Mouse (Mus musculus) liver, embryonic 15.5 days (tissue): ENCODE results near the gene Ppib. TPM values are rescaled to one million over a fixed set of nuclear protein-coding genes. Genes with fewer than 3 reads are reported as not detected.
A peak's percentile ranks its signal among the peaks of the same experiment; 100 is the strongest.

ENCODE experiments used
- ATAC-seq: fragments of 200-750 bp; cut with Nextera tagmentation; 2 replicates; pipeline ENCODE4 v1.8.0; 2017; ENCODE audit warnings: moderate number of reproducible peaks, mild to moderate bottlenecking, moderate library complexity; ENCODE audit not compliant: insufficient read depth
- H3K27ac ChIP-seq: fragments of 300-500 bp; sonication (generic); replicated peaks from 2 replicates; pipeline ENCODE4 v1.5.1; 2015; ENCODE audit warnings: mild to moderate bottlenecking, inconsistent platforms
- H3K27me3 ChIP-seq: fragments of 300-500 bp; sonication (generic); 2 replicates; pipeline ENCODE4 v1.6.1; 2015; ENCODE audit warnings: mild to moderate bottlenecking, inconsistent platforms
- H3K36me3 ChIP-seq: fragments of 300-500 bp; sonication (generic); replicated peaks from 2 replicates; pipeline ENCODE4 v1.6.1; 2015; ENCODE audit warnings: moderate library complexity, mild to moderate bottlenecking, inconsistent platforms
- H3K4me1 ChIP-seq: fragments of 300-500 bp; sonication (generic); replicated peaks from 2 replicates; pipeline ENCODE4 v1.6.1; 2015; ENCODE audit warnings: inconsistent platforms
- H3K4me2 ChIP-seq: fragments of 300-500 bp; sonication (generic); 2 replicates; pipeline ENCODE4 v1.6.1; 2015; ENCODE audit warnings: moderate library complexity, mild to moderate bottlenecking, inconsistent platforms
- H3K4me3 ChIP-seq: fragments of 300-500 bp; sonication (generic); replicated peaks from 2 replicates; pipeline ENCODE4 v1.5.1; 2015; ENCODE audit warnings: mild to moderate bottlenecking, inconsistent platforms
- H3K9ac ChIP-seq: fragments of 300-500 bp; sonication (generic); 2 replicates; pipeline ENCODE4 v1.6.1; 2015; ENCODE audit warnings: moderate library complexity, mild to moderate bottlenecking, inconsistent platforms
- H3K9me3 ChIP-seq: fragments of 300-500 bp; sonication (generic); replicated peaks from 2 replicates; pipeline ENCODE4 v1.6.1; 2016; ENCODE audit warnings: inconsistent platforms
- WGBS: fragments of 180-500 bp; shearing (Covaris S2); methylation state at CpG from one replicate; pipeline ENCODE4 v1.1.7; 2015; ENCODE audit warnings: mixed read lengths; ENCODE audit not compliant: insufficient replicate concordance; 5-methylcytosine and 5-hydroxymethylcytosine counted together
- polyA plus RNA-seq: library from polyadenylated mRNA; unstranded; fragments of >200 nt; fragmentation: Nextera tagmentation; extraction: Ambion mirVana; gene quantifications from 2 replicates; pipeline ENCODE4 v1.2.1, GENCODE M21; 2015

Gene Ppib
- 384 and 391 TPM in 2 replicates for polyA plus RNA-seq

- no peaks in the 10 kb centered on the region for H3K9me3 ChIP-seq
- peak; percentile 96 for ATAC-seq
- H3K4me1 ChIP-seq: peaks cover 36% of the 10 kb centered on the region
- no peaks in the 10 kb centered on the region for H3K27me3 ChIP-seq
- peak within 1 kb of the TSS; percentile 93 for H3K4me3 ChIP-seq
- 2% methylated on average over 51 of the region's 51 CpGs for WGBS
- H3K27ac ChIP-seq: peak within 1 kb of the TSS; percentile 91
- H3K4me2 ChIP-seq: peak within 1 kb of the TSS; percentile 90
- H3K36me3 ChIP-seq: peaks cover 33% of the 10 kb centered on the region
- H3K9ac ChIP-seq: peak within 1 kb of the TSS; percentile 96
Measured at GRCm38 (mm10) chr9:66059583-66060307, at the start of gene Ppib. Gene Ppib (plus strand): TSS chr9:66060222.

GRCm38 (mm10) chr9:66020601-66021000 is 39.4 kb upstream of the Ppib start:
- Histone ChIP-seq H3K27me3 (no peaks in the 10 kb centered on the region), H3K27ac (no peak overlapping the region), H3K9ac (no peak overlapping the region), H3K9me3 (no peaks in the 10 kb centered on the region), H3K4me1 (no peaks in the 10 kb centered on the region), H3K36me3 (peaks cover 12% of the 10 kb centered on the region; the same call in 1 of the 2 replicates), H3K4me3 (no peak overlapping the region), H3K4me2 (no peak overlapping the region)
- ATAC-seq: no peak

GRCm38 (mm10) chr9:66038082-66038481 is 21.9 kb upstream of the Ppib start:
- Histone ChIP-seq H3K4me3 (no peak overlapping the region), H3K4me1 (no peaks in the 10 kb centered on the region), H3K27ac (no peak overlapping the region), H3K27me3 (no peaks in the 10 kb centered on the region), H3K9me3 (no peaks in the 10 kb centered on the region), H3K4me2 (no peak overlapping the region), H3K9ac (no peak overlapping the region), H3K36me3 (peaks cover 19% of the 10 kb centered on the region; the same call in 1 of the 2 replicates)
- WGBS: 75% methylated on average over 4 of the region's 4 CpGs
- ATAC-seq: no peak

GRCm38 (mm10) chr9:66038581-66038980 is 21.4 kb upstream of the Ppib start:
- ATAC-seq: no peak
- no peak overlapping the region for H3K9ac ChIP-seq
- no peaks in the 10 kb centered on the region for H3K9me3 ChIP-seq
- no peak overlapping the region for H3K4me2 ChIP-seq
- H3K36me3 ChIP-seq: peaks cover 19% of the 10 kb centered on the region; the same call in 1 of the 2 replicates
- no peaks in the 10 kb centered on the region for H3K27me3 ChIP-seq
- WGBS: 86% methylated on average over 4 of the region's 4 CpGs
- no peaks in the 10 kb centered on the region for H3K4me1 ChIP-seq
- H3K4me3 ChIP-seq: no peak overlapping the region
- no peak overlapping the region for H3K27ac ChIP-seq

GRCm38 (mm10) chr9:66039290-66039689 is 20.7 kb upstream of the Ppib start:
- peaks cover 19% of the 10 kb centered on the region; the same call in 1 of the 2 replicates for H3K36me3 ChIP-seq
- H3K9me3 ChIP-seq: no peaks in the 10 kb centered on the region
- no peak overlapping the region for H3K9ac ChIP-seq
- H3K4me2 ChIP-seq: no peak overlapping the region
- no peak overlapping the region for H3K27ac ChIP-seq
- H3K27me3 ChIP-seq: no peaks in the 10 kb centered on the region
- no peaks in the 10 kb centered on the region for H3K4me1 ChIP-seq
- no peak overlapping the region for H3K4me3 ChIP-seq
- ATAC-seq: no peak
- 77% methylated on average over 4 of the region's 4 CpGs for WGBS

GRCm38 (mm10) chr9:66040801-66041200 is 19.2 kb upstream of the Ppib start:
- Histone ChIP-seq H3K4me2 (no peak overlapping the region), H3K27me3 (no peaks in the 10 kb centered on the region), H3K27ac (no peak overlapping the region), H3K9me3 (no peaks in the 10 kb centered on the region), H3K4me3 (no peak overlapping the region), H3K4me1 (no peaks in the 10 kb centered on the region), H3K36me3 (peaks cover 15% of the 10 kb centered on the region; the same call in 1 of the 2 replicates), H3K9ac (no peak overlapping the region)
- 60% methylated on average over 3 of the region's 3 CpGs for WGBS
- ATAC-seq: no peak

GRCm38 (mm10) chr9:66042331-66042730 is 17.7 kb upstream of the Ppib start:
- no peak overlapping the region for H3K4me3 ChIP-seq
- H3K36me3 ChIP-seq: 0 out of 2 replicates have a peak, but pooled peaks cover 12% of the 10 kb centered on the region
- no peak for ATAC-seq
- H3K27ac ChIP-seq: no peak overlapping the region
- H3K4me2 ChIP-seq: no peak overlapping the region
- H3K27me3 ChIP-seq: no peaks in the 10 kb centered on the region
- no peak overlapping the region for H3K9ac ChIP-seq
- no peaks in the 10 kb centered on the region for H3K4me1 ChIP-seq
- H3K9me3 ChIP-seq: no peaks in the 10 kb centered on the region
- WGBS: 65% methylated on average over 4 of the region's 4 CpGs

- no peaks in the 10 kb centered on the region for H3K4me1 ChIP-seq
- H3K36me3 ChIP-seq: 0 out of 2 replicates have a peak, but pooled peaks cover 9% of the 10 kb centered on the region
- no peaks in the 10 kb centered on the region for H3K9me3 ChIP-seq
- ATAC-seq: no peak
- H3K27ac ChIP-seq: no peak overlapping the region
- WGBS: 75% methylated on average over 3 of the region's 3 CpGs
- H3K4me3 ChIP-seq: no peak overlapping the region
- H3K27me3 ChIP-seq: no peaks in the 10 kb centered on the region
- H3K9ac ChIP-seq: no peak overlapping the region
- no peak overlapping the region for H3K4me2 ChIP-seq
Measured at GRCm38 (mm10) chr9:66043241-66043640, 16.8 kb upstream of the Ppib start.

- Histone ChIP-seq H3K27me3 (no peaks in the 10 kb centered on the region), H3K4me3 (no peak overlapping the region), H3K9ac (no peak overlapping the region), H3K27ac (no peak overlapping the region), H3K9me3 (0 out of 2 replicates have a peak, but pooled peaks cover 7% of the 10 kb centered on the region), H3K36me3 (no peaks in the 10 kb centered on the region), H3K4me1 (no peaks in the 10 kb centered on the region), H3K4me2 (no peak overlapping the region)
- 70% methylated on average over 6 of the region's 6 CpGs for WGBS
- no peak for ATAC-seq
Measured at GRCm38 (mm10) chr9:66049931-66050601, 10.0 kb upstream of the Ppib start.

GRCm38 (mm10) chr9:66051493-66051892 is 8.5 kb upstream of the Ppib start:
- H3K9ac ChIP-seq: no peak overlapping the region
- no peak for ATAC-seq
- no peaks in the 10 kb centered on the region for H3K4me1 ChIP-seq
- no peak overlapping the region for H3K4me2 ChIP-seq
- no peaks in the 10 kb centered on the region for H3K36me3 ChIP-seq
- WGBS: 50% methylated on average over 4 of the region's 4 CpGs
- H3K4me3 ChIP-seq: no peak overlapping the region
- no peaks in the 10 kb centered on the region for H3K27me3 ChIP-seq
- H3K9me3 ChIP-seq: 0 out of 2 replicates have a peak, but pooled peaks cover 7% of the 10 kb centered on the region
- H3K27ac ChIP-seq: no peak overlapping the region

- no peak for ATAC-seq
- Histone ChIP-seq H3K27ac (no peak overlapping the region), H3K4me3 (no peak overlapping the region), H3K9ac (no peak overlapping the region), H3K27me3 (no peaks in the 10 kb centered on the region), H3K4me1 (no peaks in the 10 kb centered on the region), H3K36me3 (no peaks in the 10 kb centered on the region), H3K9me3 (0 out of 2 replicates have a peak, but pooled peaks cover 7% of the 10 kb centered on the region), H3K4me2 (no peak overlapping the region)
- 79% methylated on average over 1 of the region's 1 CpGs for WGBS
Measured at GRCm38 (mm10) chr9:66052731-66053130, 7.3 kb upstream of the Ppib start.
